Mouse (Mus musculus) liver, embryonic 16.5 days (tissue): ENCODE measurements around the gene Cacna1e. TPM values are rescaled to one million over a fixed set of nuclear protein-coding genes. Genes with fewer than 3 reads are reported as not detected.
A peak's percentile ranks its signal among the peaks of the same experiment; 100 is the strongest.

Experiments used
- ATAC-seq: fragments of 200-750 bp; cut with Nextera tagmentation; 2 replicates; pipeline ENCODE4 v1.8.0; 2017; ENCODE audit warnings: low read depth, mild to moderate bottlenecking, moderate number of reproducible peaks, moderate library complexity
- H3K27ac ChIP-seq: fragments of 300-500 bp; sonication (generic); 2 replicates; pipeline ENCODE4 v1.5.1; 2014; ENCODE audit warnings: mild to moderate bottlenecking, low read length
- H3K27me3 ChIP-seq: fragments of 300-500 bp; sonication (generic); 2 replicates; pipeline ENCODE4 v1.6.1; 2014; ENCODE audit warnings: low read depth, low read length, mixed read lengths; ENCODE audit not compliant: control insufficient read depth, insufficient read depth
- H3K36me3 ChIP-seq: fragments of 300-500 bp; sonication (generic); 2 replicates; pipeline ENCODE4 v1.6.1; 2014; ENCODE audit warnings: mild to moderate bottlenecking; ENCODE audit not compliant: control insufficient read depth, insufficient read depth
- H3K4me1 ChIP-seq: fragments of 300-500 bp; sonication (generic); 2 replicates; pipeline ENCODE4 v1.6.1; 2014; ENCODE audit warnings: low read depth, low read length, mixed read lengths; ENCODE audit not compliant: control insufficient read depth
- H3K4me2 ChIP-seq: fragments of 300-500 bp; sonication (generic); 2 replicates; pipeline ENCODE4 v1.6.1; 2014; ENCODE audit warnings: low read depth, low read length, mixed read lengths
- H3K4me3 ChIP-seq: fragments of 300-500 bp; sonication (generic); 2 replicates; pipeline ENCODE4 v1.5.1; 2014; ENCODE audit warnings: low read depth, mild to moderate bottlenecking, low read length
- H3K9ac ChIP-seq: fragments of 300-500 bp; sonication (generic); 2 replicates; pipeline ENCODE4 v1.6.1; 2014; ENCODE audit warnings: low read depth, low read length
- H3K9me3 ChIP-seq: fragments of 300-500 bp; sonication (generic); replicated peaks from 2 replicates; pipeline ENCODE4 v1.6.1; 2016; ENCODE audit warnings: low read length; ENCODE audit not compliant: control insufficient read depth
- WGBS: fragments of 180-500 bp; shearing (Covaris S2); extraction: QIAGEN DNeasy Blood & Tissue Kit; methylation state at CpG from one replicate; pipeline ENCODE4 v1.1.7; 2014; ENCODE audit not compliant: insufficient replicate concordance; 5-methylcytosine and 5-hydroxymethylcytosine counted together
- polyA plus RNA-seq: library from polyadenylated mRNA; unstranded; fragments of >200 nt; fragmentation: Nextera tagmentation; extraction: Ambion mirVana; gene quantifications from 2 replicates; pipeline ENCODE4 v1.2.1, GENCODE M21; 2015

The Cacna1e gene
- polyA plus RNA-seq, 1 experiment from 2014 or later: 0.05 TPM

- no peaks in the 10 kb centered on the region for H3K4me1 ChIP-seq
- no peaks in the 10 kb centered on the region for H3K27me3 ChIP-seq
- H3K36me3 ChIP-seq: no peaks in the 10 kb centered on the region
- WGBS: 42% methylated on average over 3 of the region's 3 CpGs
- ATAC-seq: no peak
- no peaks in the 10 kb centered on the region for H3K9me3 ChIP-seq
- H3K4me3 ChIP-seq: no peak overlapping the region
- no peak overlapping the region for H3K4me2 ChIP-seq
- H3K27ac ChIP-seq: no peak overlapping the region
- no peak overlapping the region for H3K9ac ChIP-seq
These were observed 135.8 kb downstream of the Cacna1e start for GRCm38 (mm10) chr1:154748531-154748930.

GRCm38 (mm10) chr1:154745241-154745640, 139.1 kb downstream of the Cacna1e start:
- Histone ChIP-seq H3K27me3 (no peaks in the 10 kb centered on the region), H3K4me3 (no peak overlapping the region), H3K4me2 (no peak overlapping the region), H3K9me3 (no peaks in the 10 kb centered on the region), H3K9ac (no peak overlapping the region), H3K27ac (no peak overlapping the region), H3K36me3 (no peaks in the 10 kb centered on the region), H3K4me1 (no peaks in the 10 kb centered on the region)
- 78% methylated on average over 6 of the region's 6 CpGs for WGBS
- no peak for ATAC-seq

GRCm38 (mm10) chr1:154730411-154730961, 153.8 kb downstream of the Cacna1e start:
- Histone ChIP-seq H3K4me1 (no peaks in the 10 kb centered on the region), H3K9me3 (no peaks in the 10 kb centered on the region), H3K9ac (no peak overlapping the region), H3K4me2 (no peak overlapping the region), H3K36me3 (no peaks in the 10 kb centered on the region), H3K27ac (no peak overlapping the region), H3K27me3 (peaks cover 27% of the 10 kb centered on the region), H3K4me3 (no peak overlapping the region)
- ATAC-seq: no peak
- 57% methylated on average over 7 of the region's 7 CpGs for WGBS

GRCm38 (mm10) chr1:154729269-154729980, 154.9 kb downstream of the Cacna1e start:
- H3K4me2 ChIP-seq: no peak overlapping the region
- no peak overlapping the region for H3K27ac ChIP-seq
- no peaks in the 10 kb centered on the region for H3K4me1 ChIP-seq
- no peak overlapping the region for H3K4me3 ChIP-seq
- H3K9me3 ChIP-seq: no peaks in the 10 kb centered on the region
- ATAC-seq: no peak
- H3K36me3 ChIP-seq: no peaks in the 10 kb centered on the region
- WGBS: 42% methylated on average over 6 of the region's 6 CpGs
- H3K27me3 ChIP-seq: peaks cover 37% of the 10 kb centered on the region
- no peak overlapping the region for H3K9ac ChIP-seq

- Histone ChIP-seq H3K36me3 (no peaks in the 10 kb centered on the region), H3K9me3 (no peaks in the 10 kb centered on the region), H3K4me2 (no peak overlapping the region), H3K4me1 (no peaks in the 10 kb centered on the region), H3K27me3 (peaks cover 44% of the 10 kb centered on the region), H3K27ac (no peak overlapping the region), H3K4me3 (no peak overlapping the region), H3K9ac (no peak overlapping the region)
- no peak for ATAC-seq
- WGBS: 31% methylated on average over 5 of the region's 5 CpGs
These were observed 155.6 kb downstream of the Cacna1e start for GRCm38 (mm10) chr1:154728682-154729081.

GRCm38 (mm10) chr1:154727696-154728095, 156.6 kb downstream of the Cacna1e start:
- no peak for ATAC-seq
- H3K27ac ChIP-seq: no peak overlapping the region
- no peak overlapping the region for H3K9ac ChIP-seq
- H3K9me3 ChIP-seq: no peaks in the 10 kb centered on the region
- no peak overlapping the region for H3K4me2 ChIP-seq
- peaks cover 54% of the 10 kb centered on the region for H3K27me3 ChIP-seq
- no peaks in the 10 kb centered on the region for H3K36me3 ChIP-seq
- H3K4me3 ChIP-seq: no peak overlapping the region
- WGBS: 64% methylated on average over 8 of the region's 8 CpGs
- H3K4me1 ChIP-seq: no peaks in the 10 kb centered on the region

GRCm38 (mm10) chr1:154726361-154727161, 157.7 kb downstream of the Cacna1e start:
- no peaks in the 10 kb centered on the region for H3K36me3 ChIP-seq
- H3K4me2 ChIP-seq: peak overlapping the region; percentile 4
- peaks cover 56% of the 10 kb centered on the region for H3K27me3 ChIP-seq
- no peak for ATAC-seq
- no peak overlapping the region for H3K27ac ChIP-seq
- H3K4me1 ChIP-seq: no peaks in the 10 kb centered on the region
- 3% methylated on average over 45 of the region's 45 CpGs for WGBS
- H3K9ac ChIP-seq: no peak overlapping the region
- H3K4me3 ChIP-seq: peak overlapping the region; percentile 25
- no peaks in the 10 kb centered on the region for H3K9me3 ChIP-seq

GRCm38 (mm10) chr1:154725356-154726320, 158.7 kb downstream of the Cacna1e start:
- no peak overlapping the region for H3K27ac ChIP-seq
- H3K4me2 ChIP-seq: no peak overlapping the region
- no peaks in the 10 kb centered on the region for H3K36me3 ChIP-seq
- H3K9me3 ChIP-seq: no peaks in the 10 kb centered on the region
- ATAC-seq: no peak
- no peak overlapping the region for H3K9ac ChIP-seq
- H3K27me3 ChIP-seq: peaks cover 56% of the 10 kb centered on the region
- no peaks in the 10 kb centered on the region for H3K4me1 ChIP-seq
- no peak overlapping the region for H3K4me3 ChIP-seq
- 25% methylated on average over 35 of the region's 35 CpGs for WGBS
